Comparison of ENCODE assay signal across 11 mouse cellular contexts in the genomic region with DNA sequence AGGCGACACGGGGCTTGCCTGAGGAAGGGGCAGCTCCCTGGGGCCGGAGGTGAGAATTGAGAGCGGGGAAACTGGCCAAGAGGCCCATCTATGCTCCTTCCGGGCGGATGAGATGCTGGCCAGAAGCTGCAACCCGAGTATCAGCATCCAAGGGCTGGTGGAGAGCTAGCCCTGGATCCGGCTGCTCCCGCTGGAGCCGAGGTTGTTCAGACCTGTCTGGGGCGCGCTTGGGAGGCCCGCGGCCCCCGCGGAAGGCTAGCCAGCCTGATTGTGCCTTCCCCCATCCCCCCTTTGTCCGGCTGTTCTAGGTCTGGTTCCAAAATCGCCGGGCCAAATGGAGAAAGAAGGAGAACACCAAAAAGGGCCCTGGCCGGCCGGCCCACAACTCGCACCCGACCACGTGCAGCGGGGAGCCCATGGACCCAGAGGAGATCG. TPM values are rescaled to one million over a fixed set of nuclear protein-coding genes. Genes with fewer than 3 reads are reported as not detected.
DNase-seq lines count a peak whose midpoint lies in the region; ATAC-seq lines count a peak whose summit lies in the region.
"Had no signal": no experiment of that assay in that cellular context is flagged by ENCODE, and none has a peak within 500 bp of the region (broad histone marks: within the 10 kb centered on the region; RNA-seq: fewer than 3 reads in every experiment).

No protein-coding gene starts in this region.

- H3K9me3 ChIP-seq in kidney, embryonic 14.5 days (ENCODE audit: control insufficient read depth, low read length), result no peaks in the 10 kb centered on the region
- H3K9me3 ChIP-seq in hindbrain, embryonic 11.5 days (ENCODE audit: control insufficient read depth, low read length), result no peaks in the 10 kb centered on the region
- H3K9me3 ChIP-seq in midbrain, embryonic 16.5 days (replicated peaks; ENCODE audit: control insufficient read depth, low read length, poor library complexity, severe bottlenecking), result no peaks in the 10 kb centered on the region

- DNase-seq in kidney, adult 18-20 months, result no peak
- peak; percentile 58 for DNase-seq in embryo, embryonic 9.5 days (ENCODE audit: extremely low spot score)
- DNase-seq in hindbrain, embryonic 11.5 days (ENCODE audit: low spot score), result no peak
- DNase-seq in right cerebral cortex, postnatal 10 days (ENCODE audit: low spot score in 2 of 2), result no peak
- no peak for DNase-seq in layer of hippocampus, adult 9-11 months
- DNase-seq: heart, postnatal 10 days; thymus, adult 2 months had no signal

- H3K4me2 ChIP-seq in kidney, embryonic 14.5 days (replicated peaks; ENCODE audit: low read depth, low read length), result peak overlapping the region; percentile 35
- peak overlapping the region; percentile 25 for H3K4me2 ChIP-seq in hindbrain, embryonic 11.5 days (replicated peaks; ENCODE audit: low read depth, low read length)
- H3K4me2 ChIP-seq in midbrain, embryonic 16.5 days (ENCODE audit: low read length), result peak overlapping the region; percentile 61

- peaks cover 79% of the 10 kb centered on the region for H3K27me3 ChIP-seq in kidney, embryonic 14.5 days (ENCODE audit: control insufficient read depth, insufficient read depth, low read length)
- peaks cover 84% of the 10 kb centered on the region for H3K27me3 ChIP-seq in hindbrain, embryonic 11.5 days (ENCODE audit: control insufficient read depth, insufficient read depth, low read length)
- peaks cover 22% of the 10 kb centered on the region for H3K27me3 ChIP-seq in midbrain, embryonic 16.5 days (ENCODE audit: control insufficient read depth, insufficient read depth, low read depth, low read length)

- WGBS in kidney, embryonic 14.5 days, result 0% methylated on average over 26 of the region's 26 CpGs
- under 1% methylated on average over 26 of the region's 26 CpGs for WGBS in hindbrain, embryonic 11.5 days
- under 1% methylated on average over 26 of the region's 26 CpGs for WGBS in midbrain, embryonic 16.5 days

- ATAC-seq in kidney, embryonic 14.5 days (ENCODE audit: low FRiP score, low TSS enrichment), result no peak
- ATAC-seq in hindbrain, embryonic 11.5 days (ENCODE audit: low FRiP score), result no peak
- no peak for ATAC-seq in midbrain, embryonic 16.5 days
- ATAC-seq in frontal cortex, adult (ENCODE audit: low TSS enrichment), result no peak

- no peaks in the 10 kb centered on the region for H3K4me1 ChIP-seq in kidney, embryonic 14.5 days (ENCODE audit: control insufficient read depth, insufficient read depth, low read length)
- H3K4me1 ChIP-seq in hindbrain, embryonic 11.5 days (replicated peaks; ENCODE audit: control insufficient read depth, insufficient read depth, low read length), result peaks cover 6% of the 10 kb centered on the region
- H3K4me1 ChIP-seq in midbrain, embryonic 16.5 days (ENCODE audit: control insufficient read depth, insufficient read depth, low read length), result peaks cover 3% of the 10 kb centered on the region; the same call in 1 of the 2 replicates

- peak overlapping the region; percentile 60 for H3K4me3 ChIP-seq in kidney, embryonic 14.5 days (ENCODE audit: low read length)
- H3K4me3 ChIP-seq in hindbrain, embryonic 11.5 days (ENCODE audit: low read depth, low read length), result peak overlapping the region; percentile 48
- H3K4me3 ChIP-seq in midbrain, embryonic 16.5 days (ENCODE audit: low read depth, low read length), result peak overlapping the region; percentile 52

- H3K9ac ChIP-seq in kidney, embryonic 14.5 days (ENCODE audit: low read depth, low read length), result peak overlapping the region; percentile 89
- H3K9ac ChIP-seq in hindbrain, embryonic 11.5 days (ENCODE audit: low read depth, low read length), result peak overlapping the region; percentile 59
- peak overlapping the region; percentile 67 for H3K9ac ChIP-seq in midbrain, embryonic 16.5 days (ENCODE audit: low read depth, low read length)

- peaks cover 6% of the 10 kb centered on the region; the same call in 1 of the 2 replicates for H3K36me3 ChIP-seq in kidney, embryonic 14.5 days (ENCODE audit: control insufficient read depth, insufficient read depth, low read length)
- no peaks in the 10 kb centered on the region for H3K36me3 ChIP-seq in hindbrain, embryonic 11.5 days (ENCODE audit: control insufficient read depth, insufficient read depth, low read length)
- H3K36me3 ChIP-seq in midbrain, embryonic 16.5 days (ENCODE audit: control insufficient read depth, insufficient read depth, low read length), result no peaks in the 10 kb centered on the region

- peak overlapping the region; percentile 85 for H3K27ac ChIP-seq in kidney, embryonic 14.5 days (ENCODE audit: low read depth, low read length)
- peak overlapping the region; percentile 91 for H3K27ac ChIP-seq in hindbrain, embryonic 11.5 days (ENCODE audit: low read depth, low read length)
- peak overlapping the region; percentile 87 for H3K27ac ChIP-seq in midbrain, embryonic 16.5 days (ENCODE audit: low read length)

RNA-seq across cellular contexts. Expression of a gene that starts 3.1 kb away (rescaled TPM):
- 130 and 131 TPM in 2 replicates for polyA plus RNA-seq in kidney, embryonic 14.5 days (2014; fragmentation: Nextera tagmentation; extraction: Ambion mirVana)
- 57.9 and 66.8 TPM in 2 replicates for polyA plus RNA-seq in hindbrain, embryonic 11.5 days (2014; fragmentation: Nextera tagmentation; extraction: Ambion mirVana)
- 22.5 and 23.8 TPM in 2 replicates for polyA plus RNA-seq in midbrain, embryonic 16.5 days (2015; fragmentation: Nextera tagmentation; extraction: Ambion mirVana)
- polyA plus RNA-seq: liver, embryonic 16.5 days had no signal
